Mouse (Mus musculus) midbrain, embryonic 16.5 days (tissue): ENCODE data around the gene Sh3d21. TPM values are rescaled to one million over a fixed set of nuclear protein-coding genes. Genes with fewer than 3 reads are reported as not detected.

Experiments used
- ATAC-seq: fragments of 200-750 bp; cut with Nextera tagmentation; 2 replicates; pipeline ENCODE4 v1.8.0; 2017; ENCODE audit warnings: moderate TSS enrichment
- H3K27ac ChIP-seq: fragments of 300-500 bp; sonication (generic); 2 replicates; pipeline ENCODE4 v1.5.1; 2014; ENCODE audit warnings: mild to moderate bottlenecking, low read length, mixed read lengths
- H3K27me3 ChIP-seq: fragments of 300-500 bp; sonication (generic); 2 replicates; pipeline ENCODE4 v1.6.1; 2014; ENCODE audit warnings: low read depth, low read length, mixed read lengths; ENCODE audit not compliant: control insufficient read depth, insufficient read depth
- H3K36me3 ChIP-seq: fragments of 300-500 bp; sonication (generic); 2 replicates; pipeline ENCODE4 v1.6.1; 2014; ENCODE audit warnings: mild to moderate bottlenecking, low read length, moderate library complexity, mixed read lengths; ENCODE audit not compliant: control insufficient read depth, insufficient read depth
- H3K4me1 ChIP-seq: fragments of 300-500 bp; sonication (generic); 2 replicates; pipeline ENCODE4 v1.6.1; 2014; ENCODE audit warnings: mild to moderate bottlenecking, low read length, mixed read lengths; ENCODE audit not compliant: control insufficient read depth, insufficient read depth
- H3K4me2 ChIP-seq: fragments of 300-500 bp; sonication (generic); 2 replicates; pipeline ENCODE4 v1.6.1; 2014; ENCODE audit warnings: mild to moderate bottlenecking, low read length, mixed read lengths
- H3K4me3 ChIP-seq: fragments of 300-500 bp; sonication (generic); 2 replicates; pipeline ENCODE4 v1.5.1; 2014; ENCODE audit warnings: low read depth, mild to moderate bottlenecking, low read length, moderate library complexity, mixed read lengths
- H3K9ac ChIP-seq: fragments of 300-500 bp; sonication (generic); 2 replicates; pipeline ENCODE4 v1.6.1; 2014; ENCODE audit warnings: low read depth, low read length, mixed read lengths
- H3K9me3 ChIP-seq: fragments of 300-500 bp; sonication (generic); replicated peaks from 2 replicates; pipeline ENCODE4 v1.6.1; 2014; ENCODE audit warnings: mild to moderate bottlenecking, low read length, mixed read lengths; ENCODE audit not compliant: control insufficient read depth, poor library complexity, severe bottlenecking
- WGBS: fragments of 180-500 bp; shearing (Covaris S2); extraction: QIAGEN DNeasy Blood & Tissue Kit; methylation state at CpG from one replicate; pipeline ENCODE4 v1.1.7; 2014; 5-methylcytosine and 5-hydroxymethylcytosine counted together
- polyA plus RNA-seq: library from polyadenylated mRNA; unstranded; fragments of >200 nt; fragmentation: Nextera tagmentation; extraction: Ambion mirVana; gene quantifications from 2 replicates; pipeline ENCODE4 v1.2.1, GENCODE M21; 2015

Sh3d21 gene
- polyA plus RNA-seq, 1 experiment from 2014 or later: 1.4 TPM

DNA sequence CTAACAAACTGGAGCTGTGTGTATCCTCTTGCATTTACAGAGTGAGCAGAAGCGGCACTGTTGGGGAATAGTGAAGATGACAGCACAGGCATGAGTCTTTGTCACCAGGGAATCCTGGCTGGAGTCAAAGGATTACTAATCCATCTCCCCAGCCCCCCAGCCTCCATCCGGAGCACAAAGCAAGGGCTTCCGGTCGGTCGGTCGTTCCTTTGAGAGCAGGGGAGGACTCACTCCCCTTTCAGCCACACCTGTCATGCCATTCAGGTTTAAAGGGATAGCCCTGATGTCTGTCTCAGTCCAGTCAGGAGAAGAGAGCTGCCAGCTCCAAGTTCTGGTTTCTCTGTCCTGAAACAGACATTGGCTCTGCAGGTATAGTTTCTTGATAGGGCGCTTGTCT lies 52.1 kb downstream of the Sh3d21 start:
- Histone ChIP-seq H3K4me2 (peak overlapping the region; percentile 34; the same call in 1 of the 2 replicates), H3K27ac (peak overlapping the region; percentile 72), H3K36me3 (no peaks in the 10 kb centered on the region), H3K9ac (peak overlapping the region; percentile 47), H3K4me3 (no peak overlapping the region), H3K27me3 (no peaks in the 10 kb centered on the region), H3K9me3 (no peaks in the 10 kb centered on the region), H3K4me1 (peaks cover 28% of the 10 kb centered on the region)
- 14% methylated on average over 7 of the region's 7 CpGs for WGBS
- ATAC-seq: no peak

DNA sequence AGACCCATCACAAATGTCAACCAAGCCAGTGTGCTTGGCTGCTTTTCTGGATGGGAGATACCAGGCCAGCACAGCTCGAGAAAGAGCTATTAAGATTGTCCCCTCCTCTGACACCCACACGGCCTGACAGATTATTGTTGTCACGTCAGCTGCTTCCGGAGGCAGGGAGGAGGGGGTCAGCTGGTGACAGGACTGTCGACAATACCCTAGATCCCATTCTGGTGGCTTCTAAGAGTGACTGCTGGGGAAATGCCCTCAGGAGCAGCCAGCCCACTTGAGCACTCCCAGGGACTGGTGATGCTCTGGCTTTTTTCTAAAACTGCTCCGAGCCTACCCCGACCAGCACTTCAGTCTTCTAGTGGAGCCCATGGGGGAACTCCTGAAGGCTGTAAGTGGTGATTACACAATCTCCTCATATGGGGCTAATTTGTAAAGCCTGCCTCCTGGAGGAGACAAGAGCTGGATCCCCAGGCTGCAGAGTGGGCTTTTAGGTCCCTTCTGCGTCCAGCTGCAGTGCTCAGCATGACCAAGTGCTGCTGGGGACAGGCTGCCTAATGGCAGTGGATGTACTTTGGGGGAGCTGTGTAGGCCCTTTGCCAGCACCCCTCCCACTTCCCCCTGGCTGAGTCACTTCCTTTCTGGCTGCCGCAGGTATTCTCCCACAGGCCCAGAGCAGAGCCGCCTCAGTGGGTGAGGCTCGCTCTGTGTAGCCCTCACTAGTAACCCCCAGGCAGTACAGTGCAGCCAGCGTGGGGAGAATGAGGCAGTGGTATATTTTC lies 52.7 kb downstream of the Sh3d21 start:
- Histone ChIP-seq H3K27me3 (no peaks in the 10 kb centered on the region), H3K27ac (peak overlapping the region; percentile 72), H3K9me3 (no peaks in the 10 kb centered on the region), H3K4me2 (peak overlapping the region; percentile 34; the same call in 1 of the 2 replicates), H3K4me1 (peaks cover 31% of the 10 kb centered on the region), H3K9ac (peak overlapping the region; percentile 47), H3K36me3 (no peaks in the 10 kb centered on the region), H3K4me3 (no peak overlapping the region)
- ATAC-seq: peak; percentile 64; the same call in 1 of the 2 replicates
- WGBS: 5% methylated on average over 12 of the region's 12 CpGs

DNA sequence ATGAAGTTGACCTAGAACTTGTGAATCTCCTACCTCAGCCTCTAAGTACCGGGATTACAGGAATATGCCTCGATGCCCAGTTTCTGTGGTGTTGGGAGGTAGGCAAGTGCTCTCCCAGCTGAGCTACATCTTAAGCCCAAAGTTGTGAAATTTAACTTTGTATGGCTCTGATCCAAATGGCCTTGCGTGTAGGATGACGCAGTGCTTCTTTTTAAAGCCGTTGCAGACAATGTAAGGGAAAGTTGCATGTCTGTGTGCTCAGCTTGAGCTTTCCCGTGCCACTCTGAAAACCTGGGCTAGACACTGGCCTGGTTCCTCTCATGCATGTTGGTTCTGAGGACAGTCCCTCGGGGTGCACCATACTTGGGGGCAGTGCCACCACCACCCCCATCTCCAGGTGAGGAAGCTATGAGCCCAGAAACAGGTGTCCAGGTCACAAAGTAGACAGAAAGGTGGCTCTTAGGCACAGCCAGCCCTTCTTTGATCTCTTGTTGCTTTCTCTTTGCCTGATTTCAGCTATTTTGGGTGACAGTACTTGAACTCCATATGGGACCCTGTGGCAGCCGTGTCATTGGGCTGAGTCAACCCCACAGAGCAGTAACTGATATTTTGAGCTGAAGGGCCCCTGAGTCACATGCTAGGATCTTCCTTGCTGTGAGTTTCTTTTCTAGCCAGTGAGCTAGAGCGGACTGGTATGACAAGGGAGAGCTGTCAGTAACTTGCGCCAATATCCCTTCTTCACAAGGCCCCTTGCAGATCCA lies 53.5 kb downstream of the Sh3d21 start:
- Histone ChIP-seq H3K4me2 (no peak overlapping the region; the same call in 1 of the 2 replicates), H3K4me1 (peaks cover 38% of the 10 kb centered on the region), H3K9ac (no peak overlapping the region; the same call in 1 of the 2 replicates), H3K27me3 (no peaks in the 10 kb centered on the region), H3K4me3 (no peak overlapping the region), H3K36me3 (no peaks in the 10 kb centered on the region), H3K27ac (peak overlapping the region; percentile 72), H3K9me3 (no peaks in the 10 kb centered on the region)
- ATAC-seq: no peak
- 77% methylated on average over 10 of the region's 10 CpGs for WGBS

DNA sequence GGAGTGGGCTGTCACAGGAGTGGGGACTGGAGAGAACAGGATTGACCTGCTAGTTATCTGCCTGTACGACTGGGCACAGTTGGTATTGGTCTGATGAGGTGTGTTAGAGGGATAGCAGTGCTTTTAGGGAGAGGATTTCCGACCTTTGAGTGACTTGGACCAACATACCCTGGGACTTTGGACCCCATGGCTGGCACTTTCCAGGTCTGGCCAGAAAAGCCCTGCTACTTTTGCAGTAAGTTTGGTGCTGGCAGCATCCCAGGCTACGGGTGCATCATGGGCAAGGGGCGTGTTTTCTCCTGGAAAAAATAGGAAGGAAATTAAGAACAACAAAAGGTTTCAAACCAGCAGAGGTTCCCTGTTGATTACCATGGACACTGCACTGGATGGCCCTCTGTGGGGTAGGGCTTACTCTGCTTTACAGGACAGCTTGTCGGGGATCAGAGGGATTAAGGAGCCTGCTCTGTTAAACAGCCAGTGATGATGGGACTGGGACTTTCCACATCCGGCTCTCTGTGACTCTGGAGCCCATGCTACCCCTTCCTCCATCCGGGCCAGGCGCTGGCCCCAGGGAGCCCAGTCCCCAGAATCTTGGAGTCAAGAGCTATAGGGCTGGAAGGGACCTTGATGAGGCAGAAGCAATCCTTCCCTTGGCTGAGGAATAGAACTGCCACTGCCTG lies 55.1 kb downstream of the Sh3d21 start:
- H3K9me3 ChIP-seq: no peaks in the 10 kb centered on the region
- no peak overlapping the region for H3K4me3 ChIP-seq
- 23% methylated on average over 8 of the region's 8 CpGs for WGBS
- H3K4me2 ChIP-seq: no peak overlapping the region
- peaks cover 44% of the 10 kb centered on the region for H3K4me1 ChIP-seq
- no peak for ATAC-seq
- H3K9ac ChIP-seq: no peak overlapping the region
- no peak overlapping the region for H3K27ac ChIP-seq
- H3K36me3 ChIP-seq: no peaks in the 10 kb centered on the region
- no peaks in the 10 kb centered on the region for H3K27me3 ChIP-seq

DNA sequence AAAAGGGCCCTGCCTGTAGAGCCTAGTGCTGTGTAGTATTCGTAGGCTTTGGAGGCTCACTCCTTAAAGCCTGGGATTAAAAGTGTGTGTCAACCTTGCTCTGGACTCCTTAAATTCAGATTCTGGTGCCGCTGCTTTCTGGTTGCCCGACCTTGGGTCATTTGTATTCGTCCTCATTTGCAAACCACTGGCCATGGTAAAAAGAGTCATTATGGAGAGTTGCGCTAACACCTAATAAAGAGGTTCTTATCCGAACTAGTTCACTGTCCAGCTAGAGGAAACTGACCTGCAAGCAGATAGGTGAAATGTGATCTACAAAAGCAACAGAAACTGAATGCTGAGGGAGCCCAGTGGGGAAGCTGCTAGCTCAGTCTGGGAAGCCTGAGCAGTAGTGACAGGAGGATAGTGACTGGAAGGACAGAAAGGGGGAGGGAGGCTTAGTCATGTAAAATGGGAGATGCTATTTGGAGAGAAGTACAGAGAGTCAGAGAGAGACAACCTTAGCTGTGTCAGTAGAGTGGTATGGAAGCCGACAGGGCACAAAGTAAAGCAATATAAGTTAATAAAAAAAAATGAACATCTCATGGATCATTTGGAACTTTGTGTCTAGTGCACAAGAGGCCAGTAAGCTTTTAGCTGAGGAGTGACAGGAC lies 58.0 kb downstream of the Sh3d21 start:
- Histone ChIP-seq H3K27ac (no peak overlapping the region), H3K4me2 (peak overlapping the region; percentile 97), H3K36me3 (no peaks in the 10 kb centered on the region), H3K9me3 (no peaks in the 10 kb centered on the region), H3K4me3 (peak overlapping the region; percentile 91), H3K4me1 (peaks cover 42% of the 10 kb centered on the region), H3K9ac (peak overlapping the region; percentile 87), H3K27me3 (no peaks in the 10 kb centered on the region)
- no peak for ATAC-seq
- WGBS: 46% methylated on average over 7 of the region's 7 CpGs

DNA sequence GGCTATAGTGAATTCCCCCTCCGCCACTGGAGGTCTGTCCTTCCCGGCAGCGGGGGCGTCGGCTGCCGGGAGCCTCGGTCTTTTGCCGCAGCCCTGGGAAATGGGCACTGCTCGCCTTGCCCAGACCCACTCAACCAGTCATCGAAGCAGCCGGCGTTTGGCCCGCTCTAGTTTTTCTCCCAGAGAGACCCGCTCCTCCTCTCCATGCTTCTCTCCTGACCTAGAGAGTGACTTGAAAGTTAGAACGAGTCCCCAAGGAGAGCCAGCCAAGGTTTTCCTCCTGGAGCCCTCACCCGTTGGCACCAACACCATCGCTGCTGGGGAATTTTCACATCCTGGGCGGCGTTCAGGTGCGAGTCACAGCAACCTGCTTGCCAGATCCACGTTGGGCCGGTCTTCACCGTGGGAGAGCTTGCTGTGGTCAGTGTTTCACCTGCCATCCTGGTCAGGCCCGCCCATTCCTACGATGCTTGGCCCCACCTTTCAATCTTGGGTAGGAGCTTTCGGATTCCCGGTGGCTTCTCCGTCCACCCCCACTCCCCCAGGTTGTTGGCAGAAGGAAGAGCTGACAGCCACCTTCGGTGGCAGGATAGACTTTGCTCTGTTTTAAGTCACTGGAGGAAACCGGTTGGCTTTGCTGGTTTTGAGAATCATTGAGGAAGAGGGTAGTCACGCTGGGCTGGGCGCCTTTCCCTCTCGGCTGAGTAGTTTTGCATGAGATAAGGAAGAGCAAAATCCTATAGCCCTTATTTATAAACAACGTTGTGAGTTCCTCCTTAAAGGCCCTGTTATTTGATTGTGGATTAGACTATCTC lies 58.8 kb downstream of the Sh3d21 start:
- Histone ChIP-seq H3K9me3 (no peaks in the 10 kb centered on the region), H3K4me1 (peaks cover 37% of the 10 kb centered on the region), H3K36me3 (0 out of 2 replicates have a peak, but pooled peaks cover 2% of the 10 kb centered on the region), H3K4me3 (peak overlapping the region; percentile 91), H3K9ac (peak overlapping the region; percentile 87), H3K27ac (peak overlapping the region; percentile 76), H3K27me3 (no peaks in the 10 kb centered on the region), H3K4me2 (peak overlapping the region; percentile 97)
- WGBS: 2% methylated on average over 33 of the region's 34 CpGs
- ATAC-seq: peak; percentile 29

DNA sequence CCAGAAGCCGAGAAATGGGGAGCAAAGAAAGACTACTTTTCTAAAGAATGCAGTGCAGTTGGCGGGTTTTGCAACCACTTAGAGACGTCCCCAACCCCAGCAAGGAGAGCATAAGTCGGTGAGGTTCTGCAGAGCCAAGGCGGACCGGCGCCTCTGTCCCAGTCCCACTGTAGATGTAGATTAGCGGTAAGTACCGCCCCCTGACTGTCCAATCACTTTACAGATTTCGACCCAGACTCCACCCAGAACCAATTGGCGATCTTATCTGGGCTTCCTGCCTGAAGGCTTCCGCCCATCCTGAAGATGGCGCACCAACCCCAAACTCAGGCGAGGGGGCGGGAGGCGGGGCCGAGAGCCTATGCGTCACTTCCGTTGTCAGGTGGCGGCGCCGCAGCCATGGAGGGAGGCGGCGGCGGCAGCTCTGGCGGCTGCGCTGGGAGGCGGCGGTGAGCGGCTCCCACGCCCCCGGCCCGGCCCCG lies 59.7 kb downstream of the Sh3d21 start, which contains the start of gene Stk40:
Gene Stk40 (plus strand): TSS at position 368 of the 479 bp plus-strand sequence.
- peak within 1 kb of the TSS; percentile 97 for H3K4me2 ChIP-seq
- H3K27ac ChIP-seq: peak within 1 kb of the TSS; percentile 87
- under 1% methylated on average over 32 of the region's 34 CpGs for WGBS
- H3K4me3 ChIP-seq: peak within 1 kb of the TSS; percentile 91
- H3K9ac ChIP-seq: peak within 1 kb of the TSS; percentile 87
- H3K36me3 ChIP-seq: 0 out of 2 replicates have a peak, but pooled peaks cover 2% of the 10 kb centered on the region
- ATAC-seq: peak; percentile 94
- H3K27me3 ChIP-seq: no peaks in the 10 kb centered on the region
- H3K4me1 ChIP-seq: peaks cover 35% of the 10 kb centered on the region
- H3K9me3 ChIP-seq: no peaks in the 10 kb centered on the region
